Mouse (Mus musculus) left cerebral cortex, adult 2 months (tissue): ENCODE measurements at regions not wholly inside any gene's neighbourhood (a gene's known extent, or its start where the extent isn't known, plus 50 kb on each side); places are given as distances from the start of the nearest gene placed in this dataset.

Experiments used
- DNase-seq, 2 experiments: peaks; one replicate each; pipeline ENCODE4 v3.0.0; 2021 to 2022; ENCODE audit warnings: low spot score in 2 of 2, mixed read lengths in 1 of 2; ENCODE audit errors: extremely low spot score in 1 of 2
- H3K27ac ChIP-seq: fragments of 200-600 bp; 2 replicates; pipeline ENCODE4 v1.8.1; 2022
- H3K4me3 ChIP-seq: fragments of 200-600 bp; 2 replicates; pipeline ENCODE4 v1.8.1; 2022
- CTCF ChIP-seq: fragments of 200-600 bp; IDR thresholded peaks from 2 replicates; pipeline ENCODE4 v1.8.1; 2022; ENCODE audit warnings: antibody characterized with exemption, mild to moderate bottlenecking, moderate library complexity
- intact Hi-C: fragments of 180-260 bp; cut with DNase I; formaldehyde crosslinking; loops from one replicate; pipeline ENCODE4 v1.15.1; 2025

DNA sequence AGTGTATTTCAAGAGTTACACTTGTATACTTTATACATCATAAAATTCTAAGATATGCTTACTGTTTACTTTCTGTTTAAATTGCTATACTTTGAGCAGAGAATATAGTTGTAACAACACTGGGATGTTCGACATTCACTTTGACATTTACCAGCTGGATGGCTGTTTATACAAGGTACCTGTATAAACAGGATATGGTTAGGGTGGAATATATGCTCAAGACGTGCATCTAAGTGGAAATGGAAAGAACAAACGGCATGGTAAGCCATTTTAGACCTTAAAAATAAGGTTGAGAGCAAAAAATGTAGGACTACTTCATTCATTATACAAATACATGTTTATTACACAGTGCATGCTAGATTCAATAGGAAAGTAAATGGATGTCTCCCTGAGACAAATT is 195.9 kb upstream of the Rasa1 start:
- no peak overlapping the region for H3K27ac ChIP-seq
- TF ChIP-seq CTCF, result no peak
- no peak overlapping the region for H3K4me3 ChIP-seq
- intact Hi-C loops, result no loop called here
- no peak for DNase-seq

DNA sequence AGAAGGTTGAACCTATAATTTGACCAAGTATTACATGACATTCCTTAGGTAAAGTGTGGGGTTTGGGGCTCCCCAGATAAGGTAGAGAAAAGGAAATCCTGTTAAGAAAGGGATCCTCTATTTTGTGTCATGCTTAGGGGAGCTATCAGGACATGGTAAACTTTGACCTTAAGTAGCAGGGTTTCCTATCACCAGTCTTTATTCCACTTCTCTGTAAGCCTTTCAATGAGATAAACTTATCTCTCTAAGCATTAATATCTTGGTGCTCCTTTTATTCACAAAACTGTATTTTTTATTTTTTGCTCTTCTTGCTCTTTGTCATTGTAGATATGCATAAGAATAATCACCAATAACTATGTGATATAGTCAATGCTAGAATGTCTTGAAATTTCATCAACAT is 194.4 kb upstream of the Rasa1 start:
- DNase-seq, result no peak
- intact Hi-C loops, result no loop called here
- Histone ChIP-seq H3K27ac (no peak overlapping the region), H3K4me3 (no peak overlapping the region)
- no peak for TF ChIP-seq CTCF

DNA sequence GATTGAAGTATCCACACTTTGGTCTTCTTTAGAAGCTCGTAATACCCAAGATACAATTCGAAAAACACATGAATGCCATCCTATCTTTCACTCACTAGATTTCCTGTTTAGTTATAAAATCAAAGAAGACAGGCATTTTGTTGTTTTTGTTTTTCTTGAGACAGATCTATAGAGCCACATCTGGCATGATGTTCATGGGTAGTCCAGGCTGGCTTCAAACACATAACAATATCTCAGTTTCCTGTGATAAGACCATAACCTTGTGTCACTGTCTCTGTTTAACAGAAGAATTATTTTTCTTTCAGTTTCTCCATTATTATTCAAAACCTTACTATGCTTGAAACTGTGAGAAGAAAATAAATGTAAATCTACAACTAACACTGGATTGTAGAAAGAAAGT is 190.5 kb upstream of the Rasa1 start:
- intact Hi-C loops, result no loop called here
- H3K4me3 ChIP-seq, result no peak overlapping the region
- H3K27ac ChIP-seq, result no peak overlapping the region
- no peak for DNase-seq
- TF ChIP-seq CTCF, result no peak

DNA sequence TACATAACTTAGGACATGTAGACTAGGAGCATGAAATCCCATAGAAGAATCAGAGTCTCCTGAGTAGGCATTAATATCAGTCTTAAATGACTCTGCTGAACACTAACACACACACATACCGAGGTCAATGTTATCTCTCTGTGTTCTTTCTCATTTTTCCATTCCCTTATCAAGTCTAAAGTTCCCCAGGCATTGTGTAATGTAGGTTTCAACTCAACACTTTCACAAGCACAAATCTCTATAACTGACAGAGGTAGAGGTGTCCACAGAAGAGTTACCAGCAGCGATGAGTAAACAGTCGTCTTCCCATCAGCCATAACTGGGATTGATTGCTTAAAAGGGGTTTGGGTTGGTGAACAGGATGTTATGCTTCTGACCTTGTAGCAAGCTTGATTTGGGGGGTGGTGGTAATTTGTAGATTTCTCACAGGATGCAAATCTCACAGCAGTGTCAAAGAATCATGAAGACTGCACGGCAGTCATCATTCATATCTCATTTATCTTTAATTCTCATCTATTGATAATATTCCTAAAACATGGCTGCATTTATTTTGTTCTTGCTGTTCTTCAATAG is 187.4 kb upstream of the Rasa1 start:
- H3K4me3 ChIP-seq, result no peak overlapping the region
- intact Hi-C loops, result no loop called here
- DNase-seq, result no peak
- TF ChIP-seq CTCF, result no peak
- H3K27ac ChIP-seq, result no peak overlapping the region

DNA sequence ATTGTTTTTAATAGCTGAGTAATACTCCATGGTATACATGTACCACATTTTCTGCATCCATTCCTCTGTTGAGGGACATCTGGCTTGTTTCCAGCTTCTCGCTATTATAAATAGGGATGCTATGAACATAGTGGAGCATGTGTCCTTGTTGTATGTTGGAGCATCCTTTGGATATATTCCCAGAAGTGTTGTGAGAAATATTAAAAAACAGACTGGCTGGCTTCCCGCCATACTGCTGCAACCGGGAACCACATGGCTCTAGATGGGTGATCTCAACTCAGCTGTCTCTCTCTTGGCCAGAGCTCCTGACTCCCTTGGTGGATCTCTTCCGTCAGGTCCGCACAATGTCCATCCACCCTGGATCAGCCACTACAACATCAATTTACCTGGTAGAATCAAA is 182.4 kb upstream of the Rasa1 start:
- intact Hi-C loops, result no loop called here
- Histone ChIP-seq H3K27ac (no peak overlapping the region), H3K4me3 (no peak overlapping the region)
- no peak for DNase-seq
- no peak for TF ChIP-seq CTCF

DNA sequence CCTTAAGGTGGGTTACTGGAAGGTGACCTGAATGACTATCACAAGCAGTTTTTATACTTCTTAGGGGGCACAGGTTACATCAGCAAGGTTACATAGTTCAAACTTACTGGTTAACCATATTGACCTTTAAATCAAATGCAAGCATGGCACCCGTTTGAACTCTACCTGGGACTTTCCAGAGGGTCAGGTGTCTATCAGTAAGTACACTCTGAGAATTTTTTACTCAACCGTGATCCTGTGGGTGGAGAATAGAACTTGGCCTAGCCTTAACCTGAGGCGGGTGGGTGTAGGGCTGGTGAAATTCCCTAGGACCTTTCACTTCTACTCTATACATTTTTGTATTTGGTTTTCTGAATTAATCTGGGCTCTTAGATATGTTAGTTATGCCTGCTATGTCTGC is 170.5 kb upstream of the Rasa1 start:
- no peak for TF ChIP-seq CTCF
- intact Hi-C loops, result no loop called here
- Histone ChIP-seq H3K4me3 (no peak overlapping the region), H3K27ac (no peak overlapping the region)
- no peak for DNase-seq

DNA sequence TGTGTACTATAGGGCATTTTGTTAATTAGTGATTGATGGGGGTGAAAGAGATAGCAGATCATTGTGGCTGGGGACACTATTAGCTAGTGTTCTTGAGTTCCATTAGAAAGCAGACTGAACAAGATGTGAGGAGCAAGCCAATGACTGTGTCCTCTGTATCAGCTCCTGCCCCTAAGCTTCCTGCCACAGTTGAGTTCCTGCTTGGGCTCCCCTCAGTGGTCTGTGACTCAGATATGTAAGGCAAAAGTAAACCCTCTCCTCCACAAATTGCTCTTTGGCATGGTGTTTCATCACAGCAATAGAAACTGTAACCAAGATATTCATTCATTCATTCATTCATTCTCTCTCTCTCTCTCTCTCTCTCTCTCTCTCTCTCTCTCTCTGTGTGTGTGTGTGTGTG is 169.7 kb upstream of the Rasa1 start:
- Histone ChIP-seq H3K4me3 (no peak overlapping the region), H3K27ac (no peak overlapping the region)
- TF ChIP-seq CTCF, result no peak
- DNase-seq, result no peak
- intact Hi-C loops, result no loop called here

DNA sequence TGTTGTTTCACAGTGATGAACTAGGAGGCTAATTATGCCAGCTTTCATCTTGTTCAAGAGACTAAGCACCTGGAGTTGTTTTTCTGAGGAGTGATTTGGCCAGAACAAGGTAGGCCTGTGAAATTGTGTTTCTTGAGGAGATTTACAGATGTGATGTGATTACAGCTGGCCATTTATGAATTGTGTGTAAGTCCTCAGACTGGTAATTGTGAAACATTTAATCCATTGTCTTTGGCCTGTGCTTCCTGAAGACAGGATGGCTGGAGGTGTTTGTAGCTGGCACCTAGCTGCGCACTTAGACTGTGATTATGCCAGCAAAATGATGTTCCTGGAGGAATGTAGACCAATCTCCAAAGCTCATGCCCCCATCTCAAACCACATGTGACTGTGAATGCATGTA is 150.7 kb upstream of the Rasa1 start:
- TF ChIP-seq CTCF, result no peak
- no peak overlapping the region for H3K27ac ChIP-seq
- intact Hi-C loops, result loop anchor here (5.0 kb wide), 2 partner anchors 127 to 152 kb away; partner anchors contain the start of gene Rasa1
- DNase-seq, result no peak
- H3K4me3 ChIP-seq, result no peak overlapping the region

DNA sequence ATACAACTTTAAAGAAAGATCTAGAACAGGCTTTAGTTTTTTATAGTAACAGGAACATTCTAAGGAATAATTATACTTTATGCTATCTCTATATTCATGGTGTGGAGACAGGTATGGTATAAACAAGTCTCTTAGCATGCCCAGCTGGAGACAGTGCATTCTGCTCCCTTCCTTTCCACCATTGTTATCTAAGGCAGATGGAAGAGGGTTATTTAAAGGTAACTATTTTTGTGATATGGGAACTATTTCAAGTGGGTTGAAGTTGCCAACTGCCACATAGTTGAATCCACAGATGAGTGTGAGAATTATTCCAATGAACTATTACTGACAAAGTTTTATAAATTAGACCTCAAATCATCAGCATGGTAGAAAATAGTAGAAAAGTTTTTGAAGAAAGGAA is 148.9 kb upstream of the Rasa1 start:
- Histone ChIP-seq H3K27ac (peak overlapping the region; percentile 55; the same call in 1 of the 2 replicates), H3K4me3 (no peak overlapping the region)
- intact Hi-C loops, result loop anchor here (5.0 kb wide), 2 partner anchors 126 to 151 kb away; partner anchors contain the start of gene Rasa1
- DNase-seq, result no peak
- TF ChIP-seq CTCF, result no peak

DNA sequence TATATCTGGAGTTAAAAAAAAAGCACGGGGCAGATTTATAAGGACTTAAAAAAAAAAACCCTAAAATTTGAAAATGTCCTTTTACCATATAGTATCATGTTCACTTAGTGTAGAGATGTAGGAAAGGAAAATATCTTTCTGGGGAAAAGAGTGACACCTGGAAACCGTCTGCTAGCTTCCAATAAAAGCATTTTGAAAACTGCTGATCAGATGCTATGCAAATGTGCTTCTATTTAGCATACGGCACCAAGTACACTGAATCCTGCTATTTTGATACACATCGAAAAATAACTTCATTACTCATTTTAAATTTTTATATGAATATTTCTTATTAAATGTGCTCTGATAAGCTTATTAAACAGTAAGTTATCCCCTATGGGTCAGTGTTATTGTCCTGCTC is 148.1 kb upstream of the Rasa1 start:
- no peak overlapping the region for H3K4me3 ChIP-seq
- TF ChIP-seq CTCF, result no peak
- no peak overlapping the region for H3K27ac ChIP-seq
- intact Hi-C loops, result loop anchor here (5.0 kb wide), 2 partner anchors 125 to 150 kb away; partner anchors contain the start of gene Rasa1
- no peak for DNase-seq

DNA sequence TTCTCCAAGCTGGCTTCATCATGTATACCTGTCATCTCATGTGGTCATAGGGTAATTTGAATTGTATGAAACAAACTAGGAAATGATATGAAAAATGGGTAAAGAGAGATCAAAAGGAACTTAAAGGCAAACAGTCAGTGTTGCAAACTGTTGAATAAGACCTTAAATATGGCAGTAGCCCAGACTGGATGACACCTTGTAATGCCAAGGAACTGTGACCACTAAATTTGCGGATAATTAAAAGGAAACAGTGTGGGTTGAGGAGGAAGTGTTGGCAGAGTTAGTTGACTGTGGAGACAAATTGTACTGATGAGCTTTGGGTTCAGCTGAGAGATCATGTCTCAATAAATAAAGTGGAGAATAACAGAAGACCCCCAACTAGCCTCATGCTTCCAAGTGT is 147.3 kb upstream of the Rasa1 start:
- Histone ChIP-seq H3K4me3 (no peak overlapping the region), H3K27ac (no peak overlapping the region)
- intact Hi-C loops, result loop anchor here (5.0 kb wide), 2 partner anchors 124 to 149 kb away; partner anchors contain the start of gene Rasa1
- no peak for DNase-seq
- no peak for TF ChIP-seq CTCF

DNA sequence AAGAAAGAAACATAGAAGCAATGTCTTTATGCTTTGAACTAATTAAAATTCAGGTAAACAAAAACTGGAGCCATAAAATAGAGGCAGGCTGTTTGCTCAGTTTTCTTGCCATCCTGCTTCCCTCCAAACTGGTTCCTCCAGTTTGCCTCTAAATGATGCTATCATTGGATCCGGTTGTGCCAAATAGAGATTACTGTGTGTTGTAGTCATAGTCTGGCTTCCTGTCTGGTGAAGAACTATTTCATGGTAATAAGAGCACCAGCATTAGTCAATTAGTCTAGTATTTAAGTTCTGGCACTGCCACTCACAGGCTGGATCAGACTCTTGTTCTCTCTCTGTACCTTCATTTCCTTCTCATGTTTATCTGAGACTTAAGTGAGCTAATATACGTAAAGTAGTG is 141.9 kb upstream of the Rasa1 start:
- TF ChIP-seq CTCF, result no peak
- Histone ChIP-seq H3K27ac (no peak overlapping the region), H3K4me3 (no peak overlapping the region)
- DNase-seq, result no peak
- intact Hi-C loops, result no loop called here

DNA sequence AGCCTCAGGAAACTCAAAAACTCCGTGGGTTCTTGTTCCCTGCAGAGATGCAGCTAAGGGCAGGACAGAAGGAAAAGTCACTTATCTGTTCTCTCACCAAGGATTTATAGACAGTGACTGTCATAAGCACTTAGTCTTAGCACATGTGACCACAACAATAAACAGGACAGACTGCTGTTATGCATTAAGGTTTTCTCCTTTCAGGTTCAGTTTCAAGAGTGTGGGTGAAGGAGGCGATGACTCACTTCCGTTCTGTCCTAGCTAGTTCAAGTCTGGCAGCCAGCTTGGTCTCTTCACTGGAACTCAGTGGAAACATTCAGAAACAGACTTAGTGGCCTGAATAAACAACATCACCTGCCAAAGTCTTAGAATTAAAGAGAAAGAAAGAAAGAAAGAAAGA is 141.1 kb upstream of the Rasa1 start:
- intact Hi-C loops, result no loop called here
- no peak for DNase-seq
- H3K4me3 ChIP-seq, result no peak overlapping the region

More for the DNA sequence above, 141.1 kb upstream of the Rasa1 start:
- no peak for TF ChIP-seq CTCF
- no peak overlapping the region for H3K27ac ChIP-seq
